Mouse (Mus musculus): ENCODE measurements at regions not wholly inside any gene's neighbourhood (a gene's known extent, or its start where the extent isn't known, plus 50 kb on each side); places are given as distances from the start of the nearest gene placed in this dataset.

DNA sequence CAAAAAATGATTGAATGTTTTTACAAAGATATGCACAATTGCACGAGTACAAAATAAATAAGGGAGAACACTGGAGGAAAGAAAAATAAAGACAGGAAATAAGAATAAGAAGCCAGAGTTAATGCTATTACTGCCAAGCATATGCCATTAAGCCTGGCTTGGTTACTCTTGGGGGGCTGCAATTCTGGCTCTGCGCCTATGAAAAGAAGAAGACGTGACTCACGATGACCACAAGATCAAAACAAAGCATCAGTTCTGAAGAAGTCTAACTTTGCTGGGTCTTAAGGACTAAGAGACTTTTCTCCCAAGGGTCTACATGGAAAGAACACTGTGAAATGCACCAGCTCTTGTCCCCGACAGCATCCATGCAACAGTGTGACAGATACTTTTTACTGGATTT lies 454.8 kb upstream of the Mpdz start:
- Histone ChIP-seq H3K27ac (ENCODE audit: low read depth, low read length) (no peak overlapping the region), H3K9ac (ENCODE audit: low read depth, low read length) (no peak overlapping the region), H3K27me3 (ENCODE audit: control insufficient read depth, insufficient read depth, low read length) (no peaks in the 10 kb centered on the region), H3K4me2 (no peak overlapping the region), H3K9me3 (replicated peaks; ENCODE audit: control insufficient read depth, low read length) (peaks cover 6% of the 10 kb centered on the region; the same call in 1 of the 2 replicates), H3K36me3 (ENCODE audit: control insufficient read depth, insufficient read depth, low read length) (no peaks in the 10 kb centered on the region), H3K4me1 (ENCODE audit: control insufficient read depth, insufficient read depth, low read length) (peaks cover 7% of the 10 kb centered on the region), H3K4me3 (ENCODE audit: low read depth, low read length) (no peak overlapping the region)
- 70% methylated on average over 5 of the region's 5 CpGs for WGBS (ENCODE audit: insufficient replicate concordance)
- no peak for ATAC-seq (replicated peaks; ENCODE audit: insufficient number of reproducible peaks, low FRiP score, low TSS enrichment)

DNA sequence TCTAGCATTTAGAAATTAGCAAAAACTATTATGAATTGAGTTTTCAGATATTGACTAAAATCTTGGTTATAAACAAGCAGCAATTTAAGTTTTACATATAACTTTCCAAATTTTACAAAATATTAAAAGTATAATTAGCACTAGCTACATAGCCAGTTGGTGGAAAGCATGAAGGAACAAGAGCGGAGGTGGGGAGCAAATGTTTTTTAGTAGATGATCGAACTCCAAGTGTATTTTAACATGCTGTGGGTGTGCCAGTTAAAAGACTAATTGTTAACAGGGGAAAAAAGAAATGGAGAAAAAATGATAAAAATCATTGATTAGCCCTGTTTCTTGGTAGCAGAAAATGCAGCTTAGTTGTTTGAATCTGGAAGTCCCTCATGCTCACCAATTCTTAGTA lies 426.3 kb upstream of the Mpdz start:
- no peak overlapping the region for H3K4me3 ChIP-seq (ENCODE audit: low read depth, low read length)
- H3K9me3 ChIP-seq (replicated peaks; ENCODE audit: control insufficient read depth, low read length): no peaks in the 10 kb centered on the region
- H3K4me2 ChIP-seq: no peak overlapping the region
- H3K9ac ChIP-seq (ENCODE audit: low read depth, low read length): no peak overlapping the region
- no peak overlapping the region for H3K27ac ChIP-seq (ENCODE audit: low read depth, low read length)
- H3K36me3 ChIP-seq (ENCODE audit: control insufficient read depth, insufficient read depth, low read length): no peaks in the 10 kb centered on the region
- no peaks in the 10 kb centered on the region for H3K27me3 ChIP-seq (ENCODE audit: control insufficient read depth, insufficient read depth, low read length)
- no peak for ATAC-seq (replicated peaks; ENCODE audit: insufficient number of reproducible peaks, low FRiP score, low TSS enrichment)
- H3K4me1 ChIP-seq (ENCODE audit: control insufficient read depth, insufficient read depth, low read length): no peaks in the 10 kb centered on the region
- 82% methylated on average over 2 of the region's 2 CpGs for WGBS (ENCODE audit: insufficient replicate concordance)

DNA sequence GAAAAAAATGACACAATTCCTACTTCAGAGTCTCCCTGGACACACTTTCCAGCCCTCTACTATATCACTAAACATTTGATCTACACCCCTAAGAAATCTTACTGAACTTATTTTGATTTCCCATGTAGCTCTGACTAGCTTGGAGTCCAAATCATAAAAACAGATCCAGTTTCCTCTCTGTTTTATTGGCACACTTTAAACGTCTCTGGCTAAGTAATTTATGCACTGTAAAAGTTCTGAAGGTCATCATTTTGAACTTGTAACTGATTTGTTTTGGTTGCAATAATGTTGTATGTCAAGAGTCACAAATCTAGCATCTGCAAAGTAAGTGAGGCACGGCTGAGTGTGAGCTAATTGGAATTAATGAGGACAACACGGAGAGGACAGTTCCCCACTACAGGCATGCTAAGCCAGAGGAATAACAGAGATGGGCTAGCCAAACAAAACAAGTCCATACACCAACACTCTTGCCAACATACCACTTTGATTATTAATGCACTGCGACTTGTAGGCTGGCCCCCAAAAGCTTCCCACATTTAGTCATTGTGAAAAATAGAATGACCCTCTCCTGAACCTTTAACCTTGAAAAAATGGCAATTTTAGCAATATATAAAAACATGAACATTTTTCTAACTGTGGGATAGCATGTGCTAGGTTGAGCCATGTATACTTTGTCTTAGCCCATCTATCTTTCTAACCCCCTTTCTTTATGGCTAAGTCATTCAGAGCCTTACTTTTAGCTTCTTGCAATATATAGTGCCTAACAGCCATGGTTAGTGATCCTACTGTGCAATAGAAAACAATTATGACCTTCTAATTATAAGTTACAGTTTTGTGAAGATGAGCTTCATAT lies 399.3 kb upstream of the Mpdz start:
- H3K4me3 ChIP-seq (ENCODE audit: low read depth, low read length): no peak overlapping the region
- H3K9ac ChIP-seq (ENCODE audit: low read depth, low read length): no peak overlapping the region
- 61% methylated on average over 4 of the region's 4 CpGs for WGBS (ENCODE audit: insufficient replicate concordance)
- no peaks in the 10 kb centered on the region for H3K36me3 ChIP-seq (ENCODE audit: control insufficient read depth, insufficient read depth, low read length)
- no peak for ATAC-seq (replicated peaks; ENCODE audit: insufficient number of reproducible peaks, low FRiP score, low TSS enrichment)
- H3K4me2 ChIP-seq: no peak overlapping the region
- no peak overlapping the region for H3K27ac ChIP-seq (ENCODE audit: low read depth, low read length)
- no peaks in the 10 kb centered on the region for H3K9me3 ChIP-seq (replicated peaks; ENCODE audit: control insufficient read depth, low read length)
- no peaks in the 10 kb centered on the region for H3K27me3 ChIP-seq (ENCODE audit: control insufficient read depth, insufficient read depth, low read length)
- H3K4me1 ChIP-seq (ENCODE audit: control insufficient read depth, insufficient read depth, low read length): no peaks in the 10 kb centered on the region

DNA sequence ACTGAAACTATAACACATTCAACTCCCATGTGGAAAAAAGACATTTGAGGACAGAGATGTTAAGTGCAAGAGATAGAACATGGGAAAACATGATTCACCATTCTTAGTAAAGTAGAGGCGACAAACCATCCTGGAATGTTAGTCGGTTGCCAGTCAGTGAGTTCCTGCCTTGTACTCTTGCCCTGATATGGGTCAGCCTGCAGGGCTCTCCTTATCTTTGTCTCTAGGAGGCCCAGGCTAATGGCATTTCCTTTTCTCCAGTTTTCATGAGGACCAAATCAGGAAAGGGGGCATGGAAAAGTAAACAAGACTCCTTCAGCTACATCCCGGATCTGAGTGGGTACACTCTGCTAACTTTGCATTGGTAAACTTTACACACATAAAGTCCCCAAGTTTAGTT lies 387.4 kb upstream of the Mpdz start:
- Histone ChIP-seq H3K4me1 (ENCODE audit: control insufficient read depth, insufficient read depth, low read length) (peaks cover 9% of the 10 kb centered on the region), H3K27ac (ENCODE audit: low read depth, low read length) (peak overlapping the region; percentile 71), H3K36me3 (ENCODE audit: control insufficient read depth, insufficient read depth, low read length) (no peaks in the 10 kb centered on the region), H3K27me3 (ENCODE audit: control insufficient read depth, insufficient read depth, low read length) (no peaks in the 10 kb centered on the region), H3K9me3 (replicated peaks; ENCODE audit: control insufficient read depth, low read length) (no peaks in the 10 kb centered on the region), H3K9ac (ENCODE audit: low read depth, low read length) (no peak overlapping the region), H3K4me3 (ENCODE audit: low read depth, low read length) (no peak overlapping the region), H3K4me2 (no peak overlapping the region)
- WGBS (ENCODE audit: insufficient replicate concordance): 7% methylated on average over 3 of the region's 3 CpGs
- peak; percentile 79; the same call in 1 of the 2 replicates for ATAC-seq (replicated peaks; ENCODE audit: insufficient number of reproducible peaks, low FRiP score, low TSS enrichment)

DNA sequence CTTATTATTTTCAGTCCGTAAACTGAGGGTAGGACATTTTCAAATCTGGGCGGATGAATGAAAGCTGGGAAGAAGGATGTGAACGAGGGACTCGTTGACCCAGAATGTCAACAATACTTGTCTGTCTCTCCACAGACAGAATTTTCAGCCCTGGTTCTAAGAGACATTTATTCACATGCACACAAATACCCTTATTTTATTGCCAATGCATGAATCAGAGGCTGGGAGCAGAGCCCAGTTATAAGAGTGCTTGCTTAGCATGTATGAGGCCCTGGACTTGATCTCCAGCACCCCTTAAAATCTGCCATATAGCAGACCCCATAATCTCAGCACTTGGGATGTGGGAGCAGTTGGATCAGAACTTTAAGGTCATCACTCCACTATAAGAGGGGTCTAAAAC lies 384.8 kb upstream of the Mpdz start:
- Histone ChIP-seq H3K9me3 (replicated peaks; ENCODE audit: control insufficient read depth, low read length) (no peaks in the 10 kb centered on the region), H3K9ac (ENCODE audit: low read depth, low read length) (no peak overlapping the region), H3K27me3 (ENCODE audit: control insufficient read depth, insufficient read depth, low read length) (no peaks in the 10 kb centered on the region), H3K36me3 (ENCODE audit: control insufficient read depth, insufficient read depth, low read length) (no peaks in the 10 kb centered on the region), H3K4me2 (no peak overlapping the region), H3K4me3 (ENCODE audit: low read depth, low read length) (no peak overlapping the region), H3K27ac (ENCODE audit: low read depth, low read length) (no peak overlapping the region), H3K4me1 (ENCODE audit: control insufficient read depth, insufficient read depth, low read length) (peaks cover 9% of the 10 kb centered on the region)
- ATAC-seq (replicated peaks; ENCODE audit: insufficient number of reproducible peaks, low FRiP score, low TSS enrichment): no peak
- 84% methylated on average over 4 of the region's 4 CpGs for WGBS (ENCODE audit: insufficient replicate concordance)

DNA sequence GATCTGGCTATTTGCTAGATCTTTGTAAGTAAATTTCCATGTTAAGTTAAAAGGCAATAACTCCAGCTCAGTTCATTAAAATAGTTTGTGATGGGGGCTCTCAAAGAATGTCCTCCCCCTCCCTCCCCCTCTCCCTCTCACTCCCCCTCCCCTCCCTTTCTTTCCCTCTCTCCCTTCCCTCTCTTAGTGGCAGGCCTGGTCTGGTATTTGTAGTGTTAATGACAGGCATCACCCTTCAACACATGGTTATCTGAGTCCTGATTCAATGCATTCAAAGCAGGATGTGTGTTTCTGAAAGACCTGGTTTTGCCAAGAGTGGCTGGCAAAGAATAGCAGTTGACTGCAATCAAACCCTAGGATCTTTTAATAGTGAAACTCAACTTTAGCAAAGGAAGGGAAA lies 383.4 kb upstream of the Mpdz start:
- no peaks in the 10 kb centered on the region for H3K27me3 ChIP-seq (ENCODE audit: control insufficient read depth, insufficient read depth, low read length)
- H3K36me3 ChIP-seq (ENCODE audit: control insufficient read depth, insufficient read depth, low read length): no peaks in the 10 kb centered on the region
- no peak overlapping the region for H3K4me3 ChIP-seq (ENCODE audit: low read depth, low read length)
- peaks cover 9% of the 10 kb centered on the region for H3K4me1 ChIP-seq (ENCODE audit: control insufficient read depth, insufficient read depth, low read length)
- H3K9ac ChIP-seq (ENCODE audit: low read depth, low read length): no peak overlapping the region
- ATAC-seq (replicated peaks; ENCODE audit: insufficient number of reproducible peaks, low FRiP score, low TSS enrichment): no peak
- 0 out of 2 replicates have a peak overlapping the region, but pooled peaks have one; percentile 7 for H3K27ac ChIP-seq (ENCODE audit: low read depth, low read length)
- H3K9me3 ChIP-seq (replicated peaks; ENCODE audit: control insufficient read depth, low read length): no peaks in the 10 kb centered on the region
- H3K4me2 ChIP-seq: no peak overlapping the region

DNA sequence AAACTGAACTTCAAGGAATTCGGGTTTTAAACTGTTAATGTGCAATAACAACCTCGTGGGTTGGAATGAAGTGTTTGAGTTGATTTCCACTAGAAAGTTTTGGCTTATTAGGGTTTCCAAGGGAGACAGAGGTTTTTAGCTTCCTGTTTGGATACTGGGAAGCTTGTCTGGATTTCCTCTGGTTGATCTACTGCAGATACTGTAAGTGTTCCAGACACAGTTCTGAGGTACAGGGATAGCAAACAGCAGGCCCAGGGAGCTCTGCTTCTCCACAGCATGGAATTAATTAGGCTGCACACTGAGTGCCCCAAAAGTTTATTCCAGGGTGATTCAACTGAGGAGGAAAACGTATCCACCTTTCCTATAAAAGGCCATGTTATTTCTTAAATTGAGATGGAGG lies 381.0 kb upstream of the Mpdz start:
- 44% methylated on average over 3 of the region's 3 CpGs for WGBS (ENCODE audit: insufficient replicate concordance)
- H3K4me1 ChIP-seq (ENCODE audit: control insufficient read depth, insufficient read depth, low read length): no peaks in the 10 kb centered on the region
- no peaks in the 10 kb centered on the region for H3K36me3 ChIP-seq (ENCODE audit: control insufficient read depth, insufficient read depth, low read length)
- no peak overlapping the region for H3K9ac ChIP-seq (ENCODE audit: low read depth, low read length)
- peak overlapping the region; percentile 1; the same call in 1 of the 2 replicates for H3K27ac ChIP-seq (ENCODE audit: low read depth, low read length)
- H3K4me2 ChIP-seq: no peak overlapping the region
- H3K27me3 ChIP-seq (ENCODE audit: control insufficient read depth, insufficient read depth, low read length): no peaks in the 10 kb centered on the region
- no peak for ATAC-seq (replicated peaks; ENCODE audit: insufficient number of reproducible peaks, low FRiP score, low TSS enrichment)
- no peak overlapping the region for H3K4me3 ChIP-seq (ENCODE audit: low read depth, low read length)
- H3K9me3 ChIP-seq (replicated peaks; ENCODE audit: control insufficient read depth, low read length): no peaks in the 10 kb centered on the region

DNA sequence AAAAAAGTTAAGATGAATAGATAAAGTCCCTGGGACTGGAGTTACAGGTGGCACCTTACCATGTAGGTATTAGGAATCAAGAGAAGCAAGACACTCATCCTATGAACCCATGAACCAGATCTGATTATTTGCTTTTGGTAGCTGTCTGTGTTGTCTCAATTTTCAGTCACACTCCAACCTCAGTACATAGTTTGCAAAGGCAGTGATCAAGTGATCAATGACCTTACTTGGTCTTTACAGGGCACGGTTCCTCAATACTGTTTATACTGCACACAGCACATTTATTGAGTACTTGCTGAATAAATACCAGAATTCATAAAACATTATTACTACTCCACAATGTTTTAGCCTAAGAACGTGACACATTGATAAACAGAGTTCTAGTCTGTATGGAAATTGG lies 346.7 kb upstream of the Mpdz start:
- ATAC-seq (replicated peaks; ENCODE audit: insufficient number of reproducible peaks, low FRiP score, low TSS enrichment): no peak
- Histone ChIP-seq H3K27ac (ENCODE audit: low read depth, low read length) (no peak overlapping the region), H3K9ac (ENCODE audit: low read depth, low read length) (no peak overlapping the region), H3K36me3 (ENCODE audit: control insufficient read depth, insufficient read depth, low read length) (no peaks in the 10 kb centered on the region), H3K4me2 (no peak overlapping the region), H3K27me3 (ENCODE audit: control insufficient read depth, insufficient read depth, low read length) (no peaks in the 10 kb centered on the region), H3K4me1 (ENCODE audit: control insufficient read depth, insufficient read depth, low read length) (no peaks in the 10 kb centered on the region), H3K4me3 (ENCODE audit: low read depth, low read length) (no peak overlapping the region), H3K9me3 (replicated peaks; ENCODE audit: control insufficient read depth, low read length) (no peaks in the 10 kb centered on the region)
- WGBS (ENCODE audit: insufficient replicate concordance): 87% methylated on average over 2 of the region's 2 CpGs

DNA sequence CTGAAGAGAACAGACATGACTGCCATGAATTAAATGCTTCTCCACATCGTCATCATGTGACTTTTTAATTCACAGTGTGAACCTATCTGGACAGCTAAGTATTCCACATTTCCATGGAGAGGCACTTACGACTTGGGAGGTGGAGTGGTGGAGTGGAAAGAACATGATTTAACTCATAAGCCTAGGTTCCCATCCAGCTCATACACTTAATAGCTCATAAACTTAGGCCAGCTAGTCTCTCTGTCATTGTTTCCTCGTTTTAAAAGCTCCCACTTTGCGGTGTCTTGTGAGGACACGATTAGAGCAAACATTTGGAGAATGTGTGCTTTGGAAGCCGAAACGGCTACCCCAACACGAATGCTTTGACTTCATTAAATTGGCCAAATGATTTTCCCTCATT lies 346.0 kb upstream of the Mpdz start:
- Histone ChIP-seq H3K9ac (ENCODE audit: low read depth, low read length) (no peak overlapping the region), H3K27ac (ENCODE audit: low read depth, low read length) (no peak overlapping the region), H3K4me2 (no peak overlapping the region), H3K36me3 (ENCODE audit: control insufficient read depth, insufficient read depth, low read length) (no peaks in the 10 kb centered on the region), H3K4me1 (ENCODE audit: control insufficient read depth, insufficient read depth, low read length) (no peaks in the 10 kb centered on the region), H3K27me3 (ENCODE audit: control insufficient read depth, insufficient read depth, low read length) (no peaks in the 10 kb centered on the region), H3K9me3 (replicated peaks; ENCODE audit: control insufficient read depth, low read length) (no peaks in the 10 kb centered on the region), H3K4me3 (ENCODE audit: low read depth, low read length) (no peak overlapping the region)
- no peak for ATAC-seq (replicated peaks; ENCODE audit: insufficient number of reproducible peaks, low FRiP score, low TSS enrichment)
- 79% methylated on average over 8 of the region's 8 CpGs for WGBS (ENCODE audit: insufficient replicate concordance)
